Mouse (Mus musculus) erythroblast, embryonic 14.5 days (primary cell): Measurements from ENCODE around the gene Rps6kl1.

Experiments used
- GATA1 ChIP-seq: IDR thresholded peaks from 2 replicates; pipeline ENCODE4 v1.6.1; 2012; ENCODE audit warnings: low read length, inconsistent platforms, mixed read lengths
- TAL1 ChIP-seq: IDR thresholded peaks from 3 replicates; pipeline ENCODE4 v1.6.1; 2012; ENCODE audit warnings: low read length, inconsistent platforms, mixed read lengths

- no peak for TF ChIP-seq TAL1
- TF ChIP-seq GATA1 = no peak
Measured at GRCm38 (mm10) chr12:85199954-85200353, 48.9 kb upstream of the Rps6kl1 start.
